Mouse (Mus musculus) embryo, embryonic 10.5 days (tissue): ENCODE results near the gene Rftn1.

Experiments used
- DNase-seq: peaks from one replicate; pipeline ENCODE4 v3.0.0-alpha.2; 2015; ENCODE audit warnings: low spot score

Gene Rftn1

DNA sequence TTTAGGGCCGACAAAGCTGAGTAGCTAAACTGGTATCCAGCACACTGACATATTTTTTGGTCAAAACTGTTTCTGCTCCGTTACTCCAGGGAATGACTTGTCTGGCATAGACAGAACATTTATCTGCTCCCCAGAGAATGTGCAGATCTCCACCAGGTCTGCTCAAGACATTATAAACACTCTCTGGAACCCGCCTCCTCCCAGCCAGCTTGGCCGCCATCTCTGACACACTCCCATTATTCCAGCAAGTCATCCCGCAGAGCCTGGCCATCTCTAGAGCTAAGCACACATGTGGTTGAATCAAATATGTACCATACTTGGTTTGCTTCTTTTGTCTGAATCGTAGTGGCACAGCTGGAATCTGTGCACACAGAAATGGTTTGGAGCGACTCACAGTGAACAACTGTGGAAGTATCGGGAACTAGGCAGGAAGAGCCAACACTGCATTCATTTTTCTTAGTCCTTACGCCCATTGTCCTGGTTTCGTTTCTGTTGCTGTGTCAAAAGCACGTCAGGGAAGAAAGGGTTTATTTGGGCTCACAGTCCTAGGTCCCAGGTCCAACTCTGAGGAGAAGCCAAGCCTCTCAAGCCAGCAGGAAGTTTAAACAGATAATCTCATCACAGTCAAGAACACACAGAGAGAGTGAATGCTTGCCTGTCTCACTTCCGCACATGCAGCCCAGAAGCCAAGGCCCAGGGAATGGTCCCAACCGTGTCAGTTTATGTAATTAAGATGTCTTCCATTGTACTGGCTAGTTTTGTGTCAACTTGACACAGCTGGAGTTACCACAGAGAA, 126.4 kb downstream of the Rftn1 start:
- no peak for DNase-seq

DNA sequence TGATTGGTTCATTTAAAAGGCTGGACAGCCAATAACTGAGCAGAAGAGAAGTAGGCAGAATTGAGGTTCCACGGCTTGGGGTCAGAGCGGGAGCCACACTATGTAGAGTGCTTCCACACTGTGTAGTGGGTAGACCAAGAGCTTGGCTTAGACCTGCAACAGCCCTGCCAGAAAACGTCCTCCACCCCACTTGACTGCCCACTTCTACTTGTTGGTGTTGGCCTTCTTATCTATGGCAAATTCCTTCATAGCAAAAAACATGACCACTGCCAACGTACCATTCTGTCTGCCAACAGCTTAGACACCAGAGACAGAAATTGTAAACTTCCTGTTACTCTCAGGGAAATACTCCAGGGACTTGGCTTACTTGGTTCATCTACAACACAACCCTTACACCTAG, 127.8 kb downstream of the Rftn1 start:
- no peak for DNase-seq

GRCm38 (mm10) chr17:50061446-50061845, 129.0 kb downstream of the Rftn1 start:
- no peak for DNase-seq

DNA sequence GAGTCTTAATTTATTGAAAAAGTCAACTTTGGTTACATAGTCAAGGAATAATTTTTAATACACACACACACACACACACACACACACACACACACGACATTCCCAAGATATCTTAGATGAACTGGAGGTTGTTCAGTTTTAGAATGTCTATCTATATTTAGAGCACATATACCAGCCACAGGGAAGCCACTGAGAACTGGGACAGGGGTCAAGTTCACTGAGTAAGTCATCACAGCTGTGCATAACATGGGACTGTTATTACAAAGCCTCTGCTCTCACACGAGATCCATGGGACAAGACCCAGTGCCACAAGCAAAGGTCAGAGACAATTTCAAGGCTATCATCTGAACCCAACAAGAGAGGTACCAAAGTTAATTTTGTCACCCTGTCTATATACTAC, 130.3 kb downstream of the Rftn1 start:
- DNase-seq = no peak

DNA sequence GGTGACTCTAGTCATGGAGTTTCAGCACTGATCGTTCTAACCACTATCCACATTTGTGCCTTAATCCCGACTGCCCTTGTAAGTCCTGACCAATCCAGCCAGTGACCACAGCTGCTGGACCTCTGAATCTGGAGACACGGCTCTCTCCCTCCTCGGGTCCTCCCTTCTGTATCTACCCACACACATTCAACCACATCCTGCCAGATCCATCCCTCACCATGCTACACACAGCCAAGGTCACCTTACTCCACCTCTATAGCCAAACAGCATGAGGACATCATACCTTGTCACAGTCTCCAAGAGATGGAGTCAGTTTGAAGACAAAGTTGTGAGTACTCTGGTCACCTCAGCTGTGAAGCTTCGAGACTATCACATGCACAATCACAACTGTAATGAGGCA, 131.1 kb downstream of the Rftn1 start:
- DNase-seq = no peak

GRCm38 (mm10) chr17:50055154-50055756, 135.2 kb downstream of the Rftn1 start:
- DNase-seq = no peak

GRCm38 (mm10) chr17:50054586-50054985, 135.9 kb downstream of the Rftn1 start:
- no peak for DNase-seq

GRCm38 (mm10) chr17:50053961-50054360, 136.5 kb downstream of the Rftn1 start:
- DNase-seq = no peak

GRCm38 (mm10) chr17:50052741-50053468, 137.6 kb downstream of the Rftn1 start:
- DNase-seq = no peak

GRCm38 (mm10) chr17:50050456-50050855, 140.0 kb downstream of the Rftn1 start:
- no peak for DNase-seq

GRCm38 (mm10) chr17:50048209-50048608, 142.3 kb downstream of the Rftn1 start:
- DNase-seq = no peak

GRCm38 (mm10) chr17:50047182-50047581, 143.3 kb downstream of the Rftn1 start:
- no peak for DNase-seq

DNA sequence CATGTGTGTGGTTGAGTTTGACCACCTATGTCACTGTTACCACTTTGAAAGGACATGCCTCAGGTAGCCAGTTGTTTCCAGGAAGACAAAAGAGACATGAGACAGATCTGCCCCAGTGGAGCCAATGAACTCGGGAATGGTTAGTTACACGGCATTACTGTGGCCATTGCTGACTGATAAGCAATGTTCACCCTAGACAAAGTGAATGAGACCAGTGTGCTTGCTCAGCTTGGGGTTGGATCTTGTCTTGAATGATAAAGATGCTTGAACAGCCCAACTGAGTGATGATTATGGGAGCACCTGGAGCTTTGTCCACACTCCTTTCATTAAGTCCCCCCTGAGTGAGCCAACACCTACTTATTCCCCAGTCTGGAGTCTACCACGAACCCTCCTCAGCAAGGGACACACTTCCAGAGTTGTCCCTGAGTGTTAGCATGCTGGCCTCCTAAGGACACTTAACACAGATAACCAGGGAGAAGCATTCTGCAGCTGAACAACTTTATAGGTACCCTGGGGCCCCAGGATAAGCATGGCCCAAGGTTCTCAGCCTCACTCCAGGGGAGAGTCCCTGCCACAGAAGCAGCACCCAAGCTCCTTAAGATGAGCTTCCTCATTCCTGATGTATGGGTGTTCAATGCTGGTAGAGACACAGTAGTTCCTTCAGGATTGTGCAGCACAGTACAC, 149.6 kb downstream of the Rftn1 start:
- no peak for DNase-seq

DNA sequence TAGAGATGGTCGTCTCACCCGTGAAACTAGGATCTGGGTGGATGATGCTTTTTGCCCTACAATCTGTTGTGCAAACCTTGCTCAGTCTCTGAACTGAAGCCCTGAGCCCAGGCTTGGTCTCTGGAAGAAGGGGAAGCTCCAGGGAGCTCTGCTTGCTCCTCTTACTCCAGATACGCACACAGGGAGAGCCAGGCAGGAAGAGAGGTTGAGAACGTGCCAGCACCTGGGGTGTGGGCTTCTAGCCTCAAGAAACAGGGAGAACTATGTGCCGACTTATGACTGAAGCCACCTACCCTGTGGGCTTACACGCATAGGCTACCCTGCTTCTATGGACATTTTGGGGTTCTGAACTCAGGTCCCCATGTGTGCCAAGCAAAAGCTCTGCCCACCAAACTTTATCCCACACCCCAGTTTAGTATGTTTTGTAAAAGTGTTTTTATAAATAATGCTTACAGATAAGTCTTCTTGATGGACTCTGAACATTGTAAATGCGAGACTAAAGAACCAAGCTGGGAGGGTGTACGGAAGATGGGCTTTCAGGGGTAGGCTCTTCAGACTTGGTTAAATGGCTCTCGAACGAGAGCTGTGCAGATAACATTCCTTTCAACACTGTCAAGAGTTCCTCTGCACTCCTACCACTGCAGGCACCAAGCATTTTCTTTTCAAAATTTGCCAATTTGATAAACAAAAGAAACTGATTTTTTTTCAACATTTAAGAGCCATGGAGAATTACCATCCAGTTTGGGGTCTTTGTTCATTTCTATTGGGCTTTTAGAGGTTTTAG, 152.4 kb downstream of the Rftn1 start:
- DNase-seq = no peak

DNA sequence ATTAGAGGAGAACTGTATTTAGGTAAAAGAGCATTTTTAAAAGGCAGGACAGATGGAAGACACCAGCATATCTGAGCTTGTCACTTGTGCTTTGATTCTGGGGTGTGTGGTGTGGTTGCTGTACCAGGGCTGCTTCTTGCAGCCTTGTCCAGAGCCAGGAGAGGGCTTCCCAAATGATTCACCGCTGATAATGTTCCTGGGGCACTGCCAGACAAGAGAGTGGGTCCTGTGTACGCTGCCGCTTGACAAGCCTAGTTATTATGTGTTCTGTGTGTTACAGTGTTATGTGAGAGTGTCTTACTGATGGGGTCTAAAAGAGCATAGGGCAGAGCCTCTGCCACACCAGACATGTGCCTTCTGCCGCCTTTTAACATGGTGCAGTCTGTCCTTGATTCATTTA, 153.1 kb downstream of the Rftn1 start:
- no peak for DNase-seq

DNA sequence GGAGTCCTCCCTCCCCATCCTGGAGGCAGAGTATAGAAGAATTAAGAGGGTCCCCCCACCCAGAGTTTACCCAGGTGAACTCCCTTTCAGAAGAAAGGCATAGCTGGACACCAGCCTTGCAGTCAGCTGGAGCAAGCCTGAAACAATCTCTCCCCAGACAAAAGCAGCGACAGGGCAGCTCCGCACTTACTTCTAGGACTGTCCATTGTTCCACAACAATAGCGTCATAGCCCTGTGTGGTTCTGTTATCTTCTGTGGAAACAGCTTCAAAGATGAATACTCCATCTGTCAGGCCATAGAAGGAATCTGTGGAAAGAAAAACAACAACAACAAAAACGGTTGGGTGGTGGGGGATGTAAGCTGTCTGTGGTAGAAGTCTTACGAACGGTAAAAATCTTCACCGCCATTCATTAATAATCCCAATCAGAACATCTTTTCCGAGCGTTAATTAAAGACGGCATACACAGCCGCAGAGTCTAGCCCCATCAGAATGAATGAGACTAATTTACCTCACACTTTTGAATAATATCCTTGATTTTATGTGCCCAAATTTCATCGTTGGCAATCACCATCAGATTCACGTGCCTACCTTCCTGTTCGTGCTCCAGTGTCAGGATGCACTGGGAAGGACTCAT, 153.6 kb downstream of the Rftn1 start:
- no peak for DNase-seq

DNA sequence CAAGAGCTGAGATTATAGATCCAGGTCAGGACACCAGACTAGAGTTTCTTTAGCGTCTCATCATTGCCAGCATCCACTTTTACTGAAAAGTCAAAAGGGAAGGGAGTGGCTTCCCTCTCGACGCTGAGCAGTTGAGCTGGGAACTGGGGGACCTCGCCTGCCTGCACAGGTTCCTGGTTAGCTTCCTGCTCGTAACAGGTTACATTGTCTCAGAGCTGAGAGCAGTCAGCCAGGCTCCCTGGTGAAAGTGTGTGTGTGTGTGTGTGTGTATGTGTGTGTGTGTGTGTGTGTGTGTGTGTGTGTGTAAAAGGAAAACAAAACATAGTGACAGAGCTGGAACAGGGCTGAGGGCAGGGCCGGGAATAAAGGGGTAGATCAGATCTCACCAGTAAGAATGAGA, 156.8 kb downstream of the Rftn1 start:
- DNase-seq = no peak

GRCm38 (mm10) chr17:50031548-50032491, 158.7 kb downstream of the Rftn1 start:
- DNase-seq = no peak

DNA sequence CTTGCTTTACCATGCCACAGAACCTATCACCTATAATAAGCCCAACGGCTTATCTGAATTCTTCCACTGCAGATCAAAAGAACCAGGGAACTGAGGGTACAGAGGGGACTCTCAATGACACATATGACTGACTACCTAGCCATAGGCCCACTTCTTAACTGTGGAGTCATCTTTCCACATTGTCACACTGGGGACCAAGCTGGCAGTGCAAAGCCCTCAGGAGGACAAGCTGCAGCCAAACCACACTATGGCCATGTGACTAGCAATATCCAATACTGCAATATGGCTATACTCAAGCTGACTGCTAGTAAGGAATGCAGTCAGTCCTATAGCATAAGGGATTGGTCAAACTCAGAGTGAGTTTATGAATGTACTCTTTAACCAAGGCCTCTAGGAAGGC, 164.8 kb downstream of the Rftn1 start:
- no peak for DNase-seq

DNA sequence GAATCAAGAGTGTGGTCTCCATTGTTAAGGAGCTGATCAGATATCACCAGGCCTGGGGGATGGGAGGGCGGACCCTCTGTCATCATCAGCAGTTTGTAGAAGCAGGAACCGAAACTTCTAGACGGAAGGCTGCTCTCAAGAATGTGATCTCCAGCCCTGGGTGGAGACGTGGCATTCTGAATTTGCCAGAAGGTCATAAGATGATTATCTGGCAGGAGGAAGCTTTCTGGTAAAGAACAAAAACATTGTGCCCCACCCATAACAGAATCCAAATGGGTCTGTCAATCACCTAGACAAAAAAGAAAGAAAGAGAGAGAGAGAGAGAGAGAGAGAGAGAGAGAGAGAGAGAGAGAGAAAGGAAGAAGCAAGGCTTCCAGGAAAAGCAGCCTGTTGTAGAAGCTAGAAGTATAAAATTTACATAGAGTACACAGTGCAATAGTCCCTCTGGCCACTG, 165.3 kb downstream of the Rftn1 start:
- no peak for DNase-seq
